Mouse (Mus musculus) cortical plate, adult 2 months (tissue): Measurements from ENCODE around the gene Chp1.

Experiments used
- CTCF ChIP-seq: fragments of 200-500 bp; IDR thresholded peaks from 2 replicates; pipeline ENCODE4 v1.5.1; 2011; ENCODE audit warnings: mild to moderate bottlenecking, control low read depth, low read length; ENCODE audit not compliant: insufficient read depth; ENCODE audit errors: extremely low read depth
- POLR2A ChIP-seq: fragments of 200-500 bp; IDR thresholded peaks from 2 replicates; pipeline ENCODE4 v1.6.1; 2011; ENCODE audit warnings: mild to moderate bottlenecking, low read length, control low read depth; ENCODE audit not compliant: insufficient read depth; ENCODE audit errors: extremely low read depth

DNA sequence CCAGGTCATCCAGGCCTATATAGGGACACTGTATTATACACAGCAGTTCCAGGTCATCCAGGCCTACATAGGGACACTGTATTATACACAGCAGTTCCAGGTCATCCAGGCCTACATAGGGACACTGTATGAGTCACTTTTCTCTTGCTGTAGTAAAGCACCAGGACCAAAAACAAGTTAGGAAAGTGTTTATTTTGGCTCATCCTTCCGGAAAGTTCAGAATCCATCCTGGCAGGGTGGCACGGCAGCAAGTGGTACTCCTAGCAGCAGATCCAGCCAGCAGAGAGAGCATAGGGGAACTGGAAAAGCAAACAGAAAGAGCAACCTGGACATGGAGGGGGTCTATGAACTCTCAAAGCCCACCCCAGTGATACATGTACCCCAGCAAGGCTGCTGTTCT is 36.6 kb upstream of the Chp1 start:
- TF ChIP-seq POLR2A (no peak), CTCF (no peak)
